Mouse (Mus musculus): Measurements from ENCODE around the gene Gm49405. TPM values are rescaled to one million over a fixed set of nuclear protein-coding genes. Genes with fewer than 3 reads are reported as not detected.

The Gm49405 gene
- polyA plus RNA-seq, 1 experiment from 2014 or later = 1.8 TPM

GRCm38 (mm10) chr19:4000949-4001525, 611 bp downstream of the Gm49405 start:
- no peak for DNase-seq (ENCODE audit: low spot score)
- 0 out of 2 replicates have a peak, but pooled peaks have one; percentile 18 for ATAC-seq (ENCODE audit: insufficient read depth, low FRiP score, low TSS enrichment)
- 23% methylated on average over 17 of the region's 17 CpGs for WGBS

GRCm38 (mm10) chr19:4001752-4002151, 1.3 kb downstream of the Gm49405 start:
- DNase-seq (ENCODE audit: low spot score) (no peak), ATAC-seq (ENCODE audit: insufficient read depth, low FRiP score, low TSS enrichment) (no peak)
- 79% methylated on average over 5 of the region's 5 CpGs for WGBS
- Histone ChIP-seq H3K9ac (ENCODE audit: low read length) (no peak overlapping the region), H3K36me3 (ENCODE audit: control insufficient read depth, insufficient read depth, low read length) (peaks cover 2% of the 10 kb centered on the region), H3K4me1 (ENCODE audit: control insufficient read depth, insufficient read depth, low read length) (peaks cover 9% of the 10 kb centered on the region; the same call in 1 of the 2 replicates), H3K9me3 (ENCODE audit: control insufficient read depth, low read length) (no peaks in the 10 kb centered on the region), H3K4me2 (ENCODE audit: low read depth) (peak overlapping the region; percentile 94; the same call in 1 of the 2 replicates), H3K27ac (ENCODE audit: low read depth, low read length) (no peak overlapping the region), H3K27me3 (ENCODE audit: control insufficient read depth, insufficient read depth, low read length) (no peaks in the 10 kb centered on the region), H3K4me3 (ENCODE audit: low read depth, low read length) (no peak overlapping the region)

More at GRCm38 (mm10) chr19:4000949-4001525, 611 bp downstream of the Gm49405 start:
- no peaks in the 10 kb centered on the region for H3K27me3 ChIP-seq (ENCODE audit: control insufficient read depth, insufficient read depth, low read length)
- H3K4me3 ChIP-seq (ENCODE audit: low read depth, low read length) = peak overlapping the region; percentile 69
- no peaks in the 10 kb centered on the region for H3K9me3 ChIP-seq (ENCODE audit: control insufficient read depth, low read length)
- no peaks in the 10 kb centered on the region; the same call in 1 of the 2 replicates for H3K36me3 ChIP-seq (ENCODE audit: control insufficient read depth, insufficient read depth, low read length)
- peaks cover 9% of the 10 kb centered on the region; the same call in 1 of the 2 replicates for H3K4me1 ChIP-seq (ENCODE audit: control insufficient read depth, insufficient read depth, low read length)
- H3K9ac ChIP-seq (ENCODE audit: low read length) = peak overlapping the region; percentile 88
- H3K27ac ChIP-seq (ENCODE audit: low read depth, low read length) = peak overlapping the region; percentile 94
- H3K4me2 ChIP-seq (ENCODE audit: low read depth) = peak overlapping the region; percentile 94

GRCm38 (mm10) chr19:4003112-4003511, 2.7 kb downstream of the Gm49405 start, which contains the start of gene Doc2g:
Gene Doc2g (plus strand): TSS chr19:4003313.
- ATAC-seq (ENCODE audit: insufficient read depth, low FRiP score, low TSS enrichment) = no peak
- Histone ChIP-seq H3K9ac (ENCODE audit: low read length) (no peak within 1 kb of the TSS), H3K27me3 (ENCODE audit: control insufficient read depth, insufficient read depth, low read length) (no peaks in the 10 kb centered on the region), H3K36me3 (ENCODE audit: control insufficient read depth, insufficient read depth, low read length) (peaks cover 2% of the 10 kb centered on the region), H3K4me3 (ENCODE audit: low read depth, low read length) (no peak within 1 kb of the TSS), H3K4me2 (ENCODE audit: low read depth) (no peak within 1 kb of the TSS), H3K27ac (ENCODE audit: low read depth, low read length) (no peak within 1 kb of the TSS), H3K4me1 (ENCODE audit: control insufficient read depth, insufficient read depth, low read length) (peaks cover 9% of the 10 kb centered on the region; the same call in 1 of the 2 replicates), H3K9me3 (ENCODE audit: control insufficient read depth, low read length) (no peaks in the 10 kb centered on the region)
- WGBS = 70% methylated on average over 1 of the region's 1 CpGs
- no peak for DNase-seq (ENCODE audit: low spot score)

- no peak for DNase-seq (ENCODE audit: low spot score)
- ATAC-seq (ENCODE audit: insufficient read depth, low FRiP score, low TSS enrichment) = no peak
- H3K27me3 ChIP-seq (ENCODE audit: control insufficient read depth, insufficient read depth, low read length) = no peaks in the 10 kb centered on the region
- peaks cover 2% of the 10 kb centered on the region for H3K36me3 ChIP-seq (ENCODE audit: control insufficient read depth, insufficient read depth, low read length)
- 78% methylated on average over 12 of the region's 12 CpGs for WGBS
- no peak overlapping the region for H3K4me3 ChIP-seq (ENCODE audit: low read depth, low read length)
- no peak overlapping the region for H3K4me2 ChIP-seq (ENCODE audit: low read depth)
- H3K9ac ChIP-seq (ENCODE audit: low read length) = no peak overlapping the region
- no peak overlapping the region for H3K27ac ChIP-seq (ENCODE audit: low read depth, low read length)
- no peaks in the 10 kb centered on the region for H3K9me3 ChIP-seq (ENCODE audit: control insufficient read depth, low read length)
- peaks cover 9% of the 10 kb centered on the region; the same call in 1 of the 2 replicates for H3K4me1 ChIP-seq (ENCODE audit: control insufficient read depth, insufficient read depth, low read length)
Measured at GRCm38 (mm10) chr19:4003641-4004040, 3.2 kb downstream of the Gm49405 start.

- ATAC-seq (ENCODE audit: insufficient read depth, low FRiP score, low TSS enrichment) (no peak), DNase-seq (ENCODE audit: low spot score) (no peak)
- H3K4me1 ChIP-seq (ENCODE audit: control insufficient read depth, insufficient read depth, low read length) = peaks cover 9% of the 10 kb centered on the region; the same call in 1 of the 2 replicates
- H3K9ac ChIP-seq (ENCODE audit: low read length) = no peak overlapping the region
- H3K27me3 ChIP-seq (ENCODE audit: control insufficient read depth, insufficient read depth, low read length) = no peaks in the 10 kb centered on the region
- H3K4me3 ChIP-seq (ENCODE audit: low read depth, low read length) = no peak overlapping the region
- H3K27ac ChIP-seq (ENCODE audit: low read depth, low read length) = no peak overlapping the region
- no peaks in the 10 kb centered on the region for H3K9me3 ChIP-seq (ENCODE audit: control insufficient read depth, low read length)
- peaks cover 2% of the 10 kb centered on the region for H3K36me3 ChIP-seq (ENCODE audit: control insufficient read depth, insufficient read depth, low read length)
- WGBS = 83% methylated on average over 15 of the region's 15 CpGs
- no peak overlapping the region for H3K4me2 ChIP-seq (ENCODE audit: low read depth)
Measured at GRCm38 (mm10) chr19:4004331-4004730, 3.9 kb downstream of the Gm49405 start.

GRCm38 (mm10) chr19:4005091-4005490, 4.7 kb downstream of the Gm49405 start:
- no peak overlapping the region for H3K4me2 ChIP-seq (ENCODE audit: low read depth)

GRCm38 (mm10) chr19:4005971-4006370, 5.5 kb downstream of the Gm49405 start:
- DNase-seq (ENCODE audit: low spot score) (no peak), ATAC-seq (ENCODE audit: insufficient read depth, low FRiP score, low TSS enrichment) (no peak)
- H3K27me3 ChIP-seq (ENCODE audit: control insufficient read depth, insufficient read depth, low read length) = no peaks in the 10 kb centered on the region
- no peak overlapping the region for H3K9ac ChIP-seq (ENCODE audit: low read length)
- H3K9me3 ChIP-seq (ENCODE audit: control insufficient read depth, low read length) = no peaks in the 10 kb centered on the region
- 95% methylated on average over 8 of the region's 8 CpGs for WGBS
- no peak overlapping the region for H3K4me2 ChIP-seq (ENCODE audit: low read depth)
- H3K4me3 ChIP-seq (ENCODE audit: low read depth, low read length) = no peak overlapping the region
- H3K27ac ChIP-seq (ENCODE audit: low read depth, low read length) = no peak overlapping the region
- H3K36me3 ChIP-seq (ENCODE audit: control insufficient read depth, insufficient read depth, low read length) = peaks cover 2% of the 10 kb centered on the region
- H3K4me1 ChIP-seq (ENCODE audit: control insufficient read depth, insufficient read depth, low read length) = peaks cover 7% of the 10 kb centered on the region; the same call in 1 of the 2 replicates

More at GRCm38 (mm10) chr19:4005091-4005490, 4.7 kb downstream of the Gm49405 start:
- H3K36me3 ChIP-seq (ENCODE audit: control insufficient read depth, insufficient read depth, low read length) = peaks cover 2% of the 10 kb centered on the region
- 96% methylated on average over 9 of the region's 9 CpGs for WGBS
- H3K9me3 ChIP-seq (ENCODE audit: control insufficient read depth, low read length) = no peaks in the 10 kb centered on the region
- H3K9ac ChIP-seq (ENCODE audit: low read length) = no peak overlapping the region
- H3K27me3 ChIP-seq (ENCODE audit: control insufficient read depth, insufficient read depth, low read length) = no peaks in the 10 kb centered on the region
- DNase-seq (ENCODE audit: low spot score) (no peak), ATAC-seq (ENCODE audit: insufficient read depth, low FRiP score, low TSS enrichment) (no peak)
- peaks cover 9% of the 10 kb centered on the region; the same call in 1 of the 2 replicates for H3K4me1 ChIP-seq (ENCODE audit: control insufficient read depth, insufficient read depth, low read length)
- H3K27ac ChIP-seq (ENCODE audit: low read depth, low read length) = no peak overlapping the region
- no peak overlapping the region for H3K4me3 ChIP-seq (ENCODE audit: low read depth, low read length)

GRCm38 (mm10) chr19:4011086-4011485, 10.7 kb downstream of the Gm49405 start:
- DNase-seq (ENCODE audit: low spot score) (no peak), ATAC-seq (ENCODE audit: insufficient read depth, low FRiP score, low TSS enrichment) (no peak)
- Histone ChIP-seq H3K9ac (ENCODE audit: low read length) (no peak overlapping the region), H3K4me3 (ENCODE audit: low read depth, low read length) (no peak overlapping the region), H3K9me3 (ENCODE audit: control insufficient read depth, low read length) (no peaks in the 10 kb centered on the region), H3K27me3 (ENCODE audit: control insufficient read depth, insufficient read depth, low read length) (no peaks in the 10 kb centered on the region), H3K4me1 (ENCODE audit: control insufficient read depth, insufficient read depth, low read length) (peaks cover 5% of the 10 kb centered on the region), H3K4me2 (ENCODE audit: low read depth) (no peak overlapping the region), H3K36me3 (ENCODE audit: control insufficient read depth, insufficient read depth, low read length) (peaks cover 2% of the 10 kb centered on the region; the same call in 1 of the 2 replicates), H3K27ac (ENCODE audit: low read depth, low read length) (no peak overlapping the region)
- 94% methylated on average over 5 of the region's 5 CpGs for WGBS

Measured in neural tube, embryonic 11.5 days (tissue).